Mouse (Mus musculus) cerebral cortex, adult 2 months (tissue): Measurements from ENCODE around the gene Mthfd1l.

Experiments
- WGBS: fragments of 180-500 bp; shearing (Covaris S2); methylation state at CpG from one replicate; pipeline ENCODE4 v1.1.7; 2018; 5-methylcytosine and 5-hydroxymethylcytosine counted together

Mthfd1l gene

GRCm38 (mm10) chr10:3972981-3973588 is at the start of gene Mthfd1l:
TSS of gene Mthfd1l (plus strand) at chr10:3973118.
- WGBS: under 1% methylated on average over 40 of the region's 40 CpGs

GRCm38 (mm10) chr10:3928008-3928545 is 44.8 kb upstream of the Mthfd1l start:
- WGBS: 79% methylated on average over 4 of the region's 4 CpGs

DNA sequence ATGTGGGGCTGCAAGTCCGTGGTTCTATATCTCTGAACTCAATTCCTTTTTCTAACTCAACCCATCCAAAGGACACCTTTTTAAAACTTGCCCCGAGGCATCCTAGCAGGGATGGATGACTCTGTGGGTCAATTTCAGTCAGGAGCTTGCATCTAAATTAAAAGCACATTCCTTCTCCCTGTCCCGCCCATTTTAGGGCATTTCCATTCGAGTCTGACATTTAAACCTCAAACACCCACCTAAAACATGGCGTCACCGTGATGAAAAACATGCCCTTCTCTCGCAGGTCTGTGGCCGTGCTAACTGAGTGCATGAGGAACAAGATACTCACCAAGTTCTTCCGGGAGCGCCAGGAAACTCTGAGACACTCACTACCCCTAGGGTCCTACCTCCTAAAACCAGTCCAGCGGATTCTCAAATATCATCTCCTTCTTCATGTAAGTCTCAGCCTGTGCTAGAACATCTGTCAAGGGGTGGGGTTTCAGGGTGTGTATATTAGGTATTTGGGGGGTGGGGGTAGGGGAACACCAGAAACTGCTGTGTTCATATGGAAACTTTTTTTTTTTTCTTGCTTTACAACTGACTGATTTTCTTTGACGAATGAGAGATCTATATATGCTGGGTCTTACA is 39.5 kb upstream of the Mthfd1l start:
- WGBS: 86% methylated on average over 12 of the region's 12 CpGs

DNA sequence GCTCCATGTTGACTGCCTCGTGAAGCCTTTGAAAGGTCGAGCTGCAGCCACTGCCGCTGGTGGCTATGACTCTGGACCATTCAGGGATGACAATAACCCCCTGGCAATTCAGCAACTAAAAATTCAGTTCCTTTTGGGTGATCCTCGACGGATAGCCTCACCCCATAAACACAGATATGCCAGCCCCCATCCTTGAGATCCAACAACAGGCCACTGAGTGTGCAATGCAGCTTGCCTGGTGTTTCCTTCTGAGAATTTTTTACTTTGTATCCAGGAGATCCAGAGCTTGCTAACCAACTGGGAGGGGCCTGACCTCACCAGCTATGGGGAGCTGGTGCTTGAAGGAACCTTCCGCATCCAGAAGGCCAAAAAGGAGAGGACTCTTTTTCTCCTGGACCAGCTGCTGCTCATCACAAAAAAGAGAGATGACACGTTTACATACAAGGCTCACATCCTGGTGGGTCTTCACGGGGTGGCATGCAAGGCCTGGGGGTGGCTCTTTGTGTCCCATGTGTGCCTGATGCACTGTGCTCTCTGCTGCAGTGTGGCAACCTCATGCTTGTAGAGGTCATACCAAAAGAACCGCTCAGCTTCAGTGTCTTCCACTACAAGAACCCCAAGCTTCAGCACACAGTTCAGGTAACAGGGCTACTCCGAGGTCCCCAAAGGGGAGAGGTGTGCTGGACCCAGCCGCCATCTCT is 32.9 kb upstream of the Mthfd1l start:
- 91% methylated on average over 11 of the region's 11 CpGs for whole genome bisulfite sequencing

DNA sequence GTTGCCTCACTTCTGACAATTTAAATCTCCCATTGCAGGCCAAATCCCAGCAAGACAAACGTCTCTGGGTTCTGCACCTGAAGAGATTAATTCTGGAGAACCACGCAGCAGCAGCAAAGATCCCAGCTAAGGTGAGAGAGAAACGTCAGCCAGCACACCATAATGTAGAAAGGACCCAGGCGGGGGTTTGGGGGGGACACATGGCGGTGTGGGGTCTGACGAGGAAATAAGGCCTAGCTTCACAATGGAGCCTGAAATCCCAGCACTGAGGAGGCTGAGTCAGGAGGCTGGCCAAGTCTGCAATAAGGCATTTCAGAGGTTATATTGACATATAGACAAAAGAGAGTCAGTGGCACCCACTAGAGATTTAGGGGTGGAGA is 32.3 kb upstream of the Mthfd1l start:
- WGBS: 89% methylated on average over 6 of the region's 6 CpGs

DNA sequence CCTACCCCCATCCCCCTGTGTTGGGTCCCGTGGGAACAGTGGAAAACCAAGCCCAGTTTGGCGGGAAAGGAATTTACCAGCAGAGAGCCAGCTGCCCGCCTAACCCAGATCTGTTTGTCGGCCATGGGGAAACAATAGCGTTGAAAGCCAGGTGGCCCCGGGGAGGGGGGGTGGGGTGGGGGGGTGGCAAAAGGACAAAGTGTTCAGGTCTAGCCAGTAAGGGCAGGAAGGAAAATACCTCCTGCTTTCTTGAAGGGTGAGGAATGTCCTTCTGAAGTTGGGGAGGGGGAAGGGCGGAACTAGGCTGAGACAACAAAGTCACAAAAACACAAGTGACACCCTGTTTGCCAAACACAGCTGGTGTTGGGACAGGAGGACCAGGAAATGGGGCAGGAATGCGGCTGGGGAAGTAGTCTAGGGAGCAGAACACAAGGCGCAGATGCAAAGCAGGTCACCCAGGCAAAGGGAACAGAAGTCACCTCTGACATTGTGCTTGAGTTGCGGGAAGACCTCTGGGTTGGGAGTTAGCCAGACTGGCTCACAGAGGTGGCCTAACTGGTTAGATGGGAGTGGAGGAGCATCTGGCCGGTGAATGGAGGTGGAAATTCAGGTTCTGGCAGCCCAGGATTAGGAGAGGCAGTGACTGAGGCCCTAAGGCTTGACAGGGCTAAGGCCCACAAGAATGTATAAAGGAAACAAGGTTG is 31.7 kb upstream of the Mthfd1l start:
- WGBS: 56% methylated on average over 11 of the region's 11 CpGs

DNA sequence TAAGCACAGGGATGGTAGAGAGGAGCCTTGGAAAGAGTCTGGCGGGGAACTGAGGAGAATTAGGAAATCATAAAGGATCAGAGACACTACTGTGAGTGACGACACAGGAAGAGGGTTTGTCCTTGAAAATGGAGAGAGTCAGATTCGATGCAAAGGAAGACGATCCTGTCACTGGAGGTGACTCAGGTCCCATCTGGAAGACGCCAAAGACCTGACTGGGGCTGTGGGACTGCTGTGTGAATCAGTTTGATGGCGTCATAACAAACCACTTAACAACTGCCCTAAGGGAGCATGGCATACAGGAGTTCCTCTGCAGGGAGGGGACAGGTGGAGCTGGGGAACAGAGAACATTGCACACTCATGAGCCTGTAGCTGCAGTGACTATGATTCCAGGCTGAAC is 30.6 kb upstream of the Mthfd1l start:
- WGBS: 81% methylated on average over 6 of the region's 6 CpGs

DNA sequence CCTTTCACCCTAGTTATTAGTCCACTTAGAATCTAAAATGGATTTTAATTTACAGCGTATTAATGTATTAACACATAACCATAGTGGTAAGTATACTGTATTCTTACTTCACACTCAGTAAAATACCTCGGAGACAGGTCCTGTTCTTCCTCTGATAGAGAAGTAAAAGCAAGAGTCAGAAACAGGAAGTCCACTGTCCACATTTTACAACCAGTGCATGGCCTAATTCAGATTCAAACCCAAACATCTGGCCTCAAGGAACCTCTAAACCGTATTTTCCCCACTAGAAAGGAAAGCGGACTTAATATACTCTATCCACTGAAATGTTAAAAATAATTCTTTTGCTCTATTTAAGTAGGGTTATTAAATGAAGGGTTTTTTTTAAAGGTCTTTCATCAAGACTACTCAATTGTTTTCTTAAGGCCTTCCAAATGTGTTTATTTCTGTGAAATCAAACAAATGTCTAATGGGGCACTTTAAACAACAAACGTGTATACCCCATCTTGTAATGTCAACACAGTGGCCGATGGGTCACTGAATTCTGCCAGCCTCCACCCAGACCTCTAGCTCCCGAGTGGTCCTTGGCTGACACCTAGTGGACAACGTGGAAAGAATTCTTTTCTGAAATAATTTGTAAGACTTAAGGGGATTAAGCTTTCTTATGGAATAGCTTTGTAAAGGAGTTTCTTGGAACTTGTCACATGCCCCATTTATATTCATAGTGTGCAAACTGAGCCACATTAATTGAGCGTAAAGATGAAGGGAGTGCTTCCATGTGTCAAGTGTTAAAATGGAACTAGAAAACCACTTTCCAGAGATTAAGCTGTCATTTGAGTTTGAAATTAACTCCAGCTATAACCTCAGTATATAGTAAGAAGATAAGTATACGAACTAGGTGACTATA is 29.2 kb upstream of the Mthfd1l start:
- 30% methylated on average over 10 of the region's 10 CpGs for WGBS

- 94% methylated on average over 17 of the region's 17 CpGs for WGBS
Observed at GRCm38 (mm10) chr10:3946871-3947270, 26.0 kb upstream of the Mthfd1l start.

DNA sequence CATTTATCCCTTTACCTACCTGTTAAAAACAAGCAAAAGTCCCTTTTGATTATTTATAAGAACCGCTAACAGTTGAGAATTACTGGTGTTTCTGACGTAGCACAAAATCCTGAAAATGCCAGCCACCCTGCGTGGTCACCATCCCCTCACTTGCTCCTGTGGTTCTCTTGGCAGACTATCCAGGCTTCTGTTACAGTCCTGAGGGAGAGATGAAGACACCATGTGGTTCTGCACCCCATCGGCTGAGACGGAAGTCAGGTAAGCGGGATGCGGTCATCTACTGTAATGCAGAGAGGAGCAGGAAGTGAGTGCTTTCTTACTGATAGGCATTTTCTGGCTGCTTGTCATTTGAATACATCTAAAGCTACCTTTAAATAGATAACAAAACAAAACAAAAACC is 25.6 kb upstream of the Mthfd1l start:
- WGBS: 94% methylated on average over 7 of the region's 7 CpGs

DNA sequence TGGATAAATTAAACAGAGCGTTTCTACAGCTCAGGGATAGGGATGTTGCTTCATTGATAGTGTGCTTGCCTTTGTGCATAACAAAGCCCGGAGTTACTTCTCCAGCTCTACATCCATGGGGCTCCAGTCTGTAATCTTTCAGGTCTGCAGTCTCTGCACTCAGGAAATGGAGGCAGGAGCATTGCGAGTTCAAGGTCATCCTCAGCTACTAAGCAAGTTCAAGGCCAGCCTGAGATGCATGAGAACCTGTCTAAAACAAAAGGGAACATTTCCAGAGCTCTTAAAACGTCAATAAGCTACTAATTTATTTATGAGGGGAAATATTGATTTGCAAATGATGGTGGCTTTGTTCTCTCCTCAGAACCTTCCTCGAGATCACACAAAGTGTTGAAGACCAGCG is 23.6 kb upstream of the Mthfd1l start:
- WGBS: 90% methylated on average over 6 of the region's 6 CpGs

DNA sequence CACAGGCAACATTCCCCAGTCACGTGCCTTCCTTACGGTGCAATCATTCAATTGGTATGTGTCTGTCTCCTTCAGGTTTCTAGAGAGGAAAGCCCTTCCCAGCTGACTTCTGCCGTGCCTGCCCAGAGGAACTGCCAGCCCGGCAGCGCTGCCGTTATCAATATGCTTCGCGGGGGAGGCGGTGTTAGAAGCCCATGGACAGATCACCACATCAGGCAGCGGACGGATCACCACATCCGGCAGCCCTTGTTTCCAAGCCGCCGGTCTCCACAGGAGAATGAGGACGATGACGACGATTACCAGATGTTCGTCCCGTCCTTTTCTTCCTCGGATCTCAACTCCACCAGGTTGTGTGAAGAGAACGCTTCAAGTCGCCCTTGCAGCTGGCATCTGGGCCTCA is 16.4 kb upstream of the Mthfd1l start:
- 96% methylated on average over 22 of the region's 22 CpGs for WGBS

DNA sequence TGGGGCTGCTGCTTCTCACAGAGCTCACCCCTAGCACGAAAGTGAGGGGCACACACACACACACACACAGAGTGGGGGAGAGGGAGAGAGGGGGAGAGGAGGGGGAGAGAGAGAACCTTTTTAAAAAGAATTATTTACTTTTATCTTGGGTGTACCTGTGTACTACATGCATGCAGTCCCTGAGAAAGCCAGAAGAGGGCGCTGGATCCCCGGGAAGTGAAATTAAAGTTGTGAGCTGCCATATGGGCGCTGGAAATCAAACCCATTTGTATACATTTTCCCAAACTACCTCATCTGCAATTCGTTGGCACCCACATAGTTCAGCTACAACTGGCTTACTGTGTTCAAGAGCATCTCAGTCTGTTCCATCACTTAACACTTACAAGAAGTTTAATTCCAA is 14.3 kb upstream of the Mthfd1l start:
- 72% methylated on average over 5 of the region's 5 CpGs for WGBS

- WGBS: 88% methylated on average over 3 of the region's 3 CpGs
Observed at GRCm38 (mm10) chr10:3969026-3969425, 3.9 kb upstream of the Mthfd1l start.

- WGBS: 81% methylated on average over 9 of the region's 9 CpGs
Observed at GRCm38 (mm10) chr10:3972237-3972636, 681 bp upstream of the Mthfd1l start.

- under 1% methylated on average over 39 of the region's 39 CpGs for WGBS
Observed at GRCm38 (mm10) chr10:3973589-3974070, 712 bp downstream of the Mthfd1l start.

DNA sequence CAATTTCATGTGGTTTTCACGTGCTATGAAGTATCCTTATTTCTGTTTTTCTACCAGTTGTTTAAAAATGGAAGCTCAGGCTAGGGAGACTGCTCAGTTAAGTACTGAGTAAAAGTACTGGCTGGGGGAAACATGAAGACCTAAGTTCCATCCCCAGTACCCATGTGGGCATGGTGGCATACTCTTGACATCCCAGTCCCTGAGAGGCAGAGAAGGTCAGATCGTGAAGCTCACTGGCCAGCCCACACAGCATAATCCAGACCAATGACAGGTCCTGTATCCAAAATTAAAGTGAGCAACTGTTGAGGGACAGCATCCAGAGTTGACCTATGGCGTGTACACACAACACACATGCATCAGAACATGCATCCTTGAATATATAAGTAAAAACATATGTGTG is 1.5 kb downstream of the Mthfd1l start:
- WGBS: 73% methylated on average over 3 of the region's 3 CpGs

DNA sequence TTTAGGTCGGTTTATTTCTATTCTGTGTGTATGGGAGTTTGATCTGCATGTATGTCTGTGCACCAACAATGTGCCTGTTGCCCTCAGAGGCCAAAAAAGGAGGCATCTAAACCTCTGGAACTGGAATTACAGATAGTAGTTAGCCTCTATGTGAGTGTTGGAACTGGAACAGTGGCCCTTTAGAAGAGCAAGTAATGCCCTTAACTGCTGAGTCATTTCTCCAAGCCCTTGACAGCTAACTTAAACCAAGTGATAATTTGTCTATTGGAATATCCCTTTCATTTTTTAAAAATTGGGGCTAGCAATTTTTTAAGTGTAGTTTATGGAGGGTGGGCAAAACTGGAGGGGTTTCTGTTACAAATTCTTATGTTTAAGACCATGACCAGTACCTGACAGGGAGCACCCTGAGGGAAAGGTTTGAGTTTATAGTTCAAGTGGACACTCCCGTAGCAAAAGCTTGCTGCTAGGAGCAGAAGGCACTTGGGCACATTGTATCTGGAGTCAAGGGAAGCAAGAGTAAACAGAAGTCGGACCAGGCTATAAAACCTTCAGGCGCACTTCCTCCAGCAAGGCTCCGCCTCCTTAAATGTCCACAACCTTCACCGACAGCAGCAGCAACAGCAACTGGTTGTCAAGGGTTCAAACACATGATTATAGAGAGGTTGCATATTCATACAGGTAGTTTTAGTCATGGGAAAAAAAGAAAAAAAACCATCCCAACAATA is 3.1 kb downstream of the Mthfd1l start:
- 83% methylated on average over 6 of the region's 6 CpGs for WGBS

DNA sequence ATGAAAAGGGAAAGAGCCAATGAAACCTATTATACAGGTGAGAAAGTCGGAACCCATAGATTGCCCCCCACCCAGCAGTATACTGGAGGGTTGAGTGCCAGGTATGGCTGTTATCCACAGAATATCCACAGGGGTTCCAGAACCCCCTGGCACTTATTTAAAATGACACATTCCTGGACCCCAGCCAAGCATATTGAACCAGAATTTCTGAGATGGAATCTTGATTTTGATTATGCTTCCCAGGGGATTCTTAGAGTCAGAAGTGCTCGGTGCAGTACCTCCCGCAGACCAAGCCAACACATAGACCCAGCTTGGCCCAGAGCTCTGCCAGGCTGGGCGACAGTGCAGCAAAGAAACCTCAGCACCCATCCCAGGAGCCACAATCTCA is 3.7 kb downstream of the Mthfd1l start:
- WGBS: 90% methylated on average over 4 of the region's 4 CpGs

DNA sequence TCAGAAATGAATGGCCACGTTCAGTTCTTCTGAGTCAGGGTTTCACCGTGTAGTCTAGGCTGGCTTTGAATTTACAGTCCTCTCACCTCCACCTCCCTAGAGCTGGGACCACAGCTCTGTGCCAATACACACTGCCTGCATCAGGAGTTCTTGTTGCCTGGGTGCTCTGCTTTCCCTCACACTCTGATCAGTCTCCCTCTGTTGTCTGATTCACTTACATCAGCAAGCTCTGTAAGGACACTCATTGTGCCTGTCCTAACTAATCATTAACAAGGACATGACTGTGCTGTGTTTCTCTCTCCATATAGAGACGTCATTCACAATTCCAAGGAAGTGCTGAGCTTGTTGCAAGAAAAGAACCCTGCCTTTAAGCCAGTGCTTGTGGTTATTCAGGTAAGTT is 5.4 kb downstream of the Mthfd1l start:
- WGBS: 52% methylated on average over 3 of the region's 3 CpGs
